Mouse (Mus musculus): ENCODE measurements around the gene Rsu1. TPM values are rescaled to one million over a fixed set of nuclear protein-coding genes. Genes with fewer than 3 reads are reported as not detected.

Rsu1 gene
- polyA plus RNA-seq, 1 experiment from 2014 or later = 81.1 TPM

DNA sequence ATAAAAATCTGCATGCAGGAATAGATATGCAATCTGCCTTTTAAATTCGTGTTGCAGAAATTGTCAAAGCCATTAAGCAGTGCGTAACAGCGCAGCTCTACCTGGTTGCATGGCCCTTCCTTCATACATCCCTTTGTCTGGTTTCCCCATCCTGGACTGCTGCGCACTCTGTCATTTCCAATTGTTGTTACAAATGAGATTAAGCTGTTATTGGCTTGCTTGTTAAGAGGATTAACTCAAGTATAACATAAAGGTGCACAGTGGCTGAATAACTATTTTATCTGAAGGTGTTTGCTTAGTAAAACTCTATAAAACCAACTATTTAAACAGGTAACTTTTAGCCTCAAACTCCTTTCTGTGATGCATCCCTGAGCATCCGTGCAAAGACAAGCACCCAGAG, 150.8 kb downstream of the Rsu1 start:
- ATAC-seq (ENCODE audit: low FRiP score) (no peak), DNase-seq (ENCODE audit: low spot score) (no peak)
- no peak overlapping the region for H3K27ac ChIP-seq (ENCODE audit: low read depth, low read length)
- H3K27me3 ChIP-seq (ENCODE audit: control insufficient read depth, insufficient read depth, low read length) = no peaks in the 10 kb centered on the region
- no peak overlapping the region for H3K9ac ChIP-seq (ENCODE audit: low read depth, low read length)
- no peaks in the 10 kb centered on the region for H3K9me3 ChIP-seq (ENCODE audit: control insufficient read depth, low read length)
- H3K36me3 ChIP-seq (ENCODE audit: control insufficient read depth, insufficient read depth, low read length) = no peaks in the 10 kb centered on the region
- 91% methylated on average over 5 of the region's 5 CpGs for WGBS
- no peak overlapping the region for H3K4me3 ChIP-seq (ENCODE audit: low read depth, low read length)
- no peak overlapping the region for H3K4me2 ChIP-seq (replicated peaks; ENCODE audit: low read depth, low read length)
- H3K4me1 ChIP-seq (replicated peaks; ENCODE audit: control insufficient read depth, insufficient read depth, low read length) = no peaks in the 10 kb centered on the region

GRCm38 (mm10) chr2:13117896-13118295, 153.3 kb downstream of the Rsu1 start:
- Histone ChIP-seq H3K4me3 (ENCODE audit: low read depth, low read length) (no peak overlapping the region), H3K4me2 (replicated peaks; ENCODE audit: low read depth, low read length) (no peak overlapping the region), H3K27ac (ENCODE audit: low read depth, low read length) (no peak overlapping the region), H3K36me3 (ENCODE audit: control insufficient read depth, insufficient read depth, low read length) (no peaks in the 10 kb centered on the region), H3K27me3 (ENCODE audit: control insufficient read depth, insufficient read depth, low read length) (no peaks in the 10 kb centered on the region), H3K4me1 (replicated peaks; ENCODE audit: control insufficient read depth, insufficient read depth, low read length) (no peaks in the 10 kb centered on the region), H3K9ac (ENCODE audit: low read depth, low read length) (no peak overlapping the region), H3K9me3 (ENCODE audit: control insufficient read depth, low read length) (no peaks in the 10 kb centered on the region)
- ATAC-seq (ENCODE audit: low FRiP score) (no peak), DNase-seq (ENCODE audit: low spot score) (no peak)
- 78% methylated on average over 4 of the region's 4 CpGs for WGBS

- Histone ChIP-seq H3K4me1 (replicated peaks; ENCODE audit: control insufficient read depth, insufficient read depth, low read length) (no peaks in the 10 kb centered on the region), H3K4me3 (ENCODE audit: low read depth, low read length) (no peak overlapping the region), H3K4me2 (replicated peaks; ENCODE audit: low read depth, low read length) (no peak overlapping the region), H3K27ac (ENCODE audit: low read depth, low read length) (no peak overlapping the region), H3K36me3 (ENCODE audit: control insufficient read depth, insufficient read depth, low read length) (no peaks in the 10 kb centered on the region), H3K9me3 (ENCODE audit: control insufficient read depth, low read length) (no peaks in the 10 kb centered on the region), H3K9ac (ENCODE audit: low read depth, low read length) (no peak overlapping the region), H3K27me3 (ENCODE audit: control insufficient read depth, insufficient read depth, low read length) (no peaks in the 10 kb centered on the region)
- no peak for DNase-seq (ENCODE audit: low spot score)
- WGBS = 11% methylated on average over 4 of the region's 4 CpGs
- ATAC-seq (ENCODE audit: low FRiP score) = no peak
These were observed 164.7 kb downstream of the Rsu1 start for GRCm38 (mm10) chr2:13106531-13106930.

DNA sequence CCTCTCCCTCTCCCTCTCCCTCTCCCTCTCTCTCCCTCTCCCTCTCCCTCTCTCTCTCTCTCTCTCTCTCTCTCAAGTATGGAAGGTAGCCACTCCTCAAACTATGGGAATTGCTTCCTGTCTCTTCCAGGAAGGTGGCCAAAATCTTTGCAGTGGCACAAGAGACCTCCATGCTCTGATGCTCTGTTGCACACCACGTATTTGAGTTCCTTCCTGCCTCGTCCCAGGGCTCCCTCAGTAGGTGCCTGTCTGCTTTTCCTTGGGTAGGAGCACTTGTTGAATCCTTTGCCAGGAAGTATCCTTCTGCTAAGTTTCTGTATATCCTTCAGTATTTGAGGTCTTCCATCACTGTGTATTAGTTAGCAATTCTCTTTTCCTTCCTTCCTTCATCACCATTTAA, 166.8 kb downstream of the Rsu1 start:
- no peaks in the 10 kb centered on the region for H3K4me1 ChIP-seq (replicated peaks; ENCODE audit: control insufficient read depth, insufficient read depth, low read length)
- H3K9ac ChIP-seq (ENCODE audit: low read depth, low read length) = no peak overlapping the region
- H3K27ac ChIP-seq (ENCODE audit: low read depth, low read length) = no peak overlapping the region
- no peaks in the 10 kb centered on the region for H3K36me3 ChIP-seq (ENCODE audit: control insufficient read depth, insufficient read depth, low read length)
- no peak overlapping the region for H3K4me3 ChIP-seq (ENCODE audit: low read depth, low read length)
- H3K9me3 ChIP-seq (ENCODE audit: control insufficient read depth, low read length) = no peaks in the 10 kb centered on the region
- 44% methylated on average over 2 of the region's 2 CpGs for WGBS
- ATAC-seq (ENCODE audit: low FRiP score) = no peak
- H3K4me2 ChIP-seq (replicated peaks; ENCODE audit: low read depth, low read length) = no peak overlapping the region
- no peaks in the 10 kb centered on the region for H3K27me3 ChIP-seq (ENCODE audit: control insufficient read depth, insufficient read depth, low read length)
- no peak for DNase-seq (ENCODE audit: low spot score)

GRCm38 (mm10) chr2:13103797-13104200, 167.4 kb downstream of the Rsu1 start:
- Histone ChIP-seq H3K27me3 (ENCODE audit: control insufficient read depth, insufficient read depth, low read length) (no peaks in the 10 kb centered on the region), H3K9me3 (ENCODE audit: control insufficient read depth, low read length) (no peaks in the 10 kb centered on the region), H3K9ac (ENCODE audit: low read depth, low read length) (no peak overlapping the region), H3K4me2 (replicated peaks; ENCODE audit: low read depth, low read length) (no peak overlapping the region), H3K4me1 (replicated peaks; ENCODE audit: control insufficient read depth, insufficient read depth, low read length) (no peaks in the 10 kb centered on the region), H3K27ac (ENCODE audit: low read depth, low read length) (no peak overlapping the region), H3K4me3 (ENCODE audit: low read depth, low read length) (no peak overlapping the region), H3K36me3 (ENCODE audit: control insufficient read depth, insufficient read depth, low read length) (no peaks in the 10 kb centered on the region)
- WGBS = 76% methylated on average over 7 of the region's 7 CpGs
- DNase-seq (ENCODE audit: low spot score) = no peak
- no peak for ATAC-seq (ENCODE audit: low FRiP score)

DNA sequence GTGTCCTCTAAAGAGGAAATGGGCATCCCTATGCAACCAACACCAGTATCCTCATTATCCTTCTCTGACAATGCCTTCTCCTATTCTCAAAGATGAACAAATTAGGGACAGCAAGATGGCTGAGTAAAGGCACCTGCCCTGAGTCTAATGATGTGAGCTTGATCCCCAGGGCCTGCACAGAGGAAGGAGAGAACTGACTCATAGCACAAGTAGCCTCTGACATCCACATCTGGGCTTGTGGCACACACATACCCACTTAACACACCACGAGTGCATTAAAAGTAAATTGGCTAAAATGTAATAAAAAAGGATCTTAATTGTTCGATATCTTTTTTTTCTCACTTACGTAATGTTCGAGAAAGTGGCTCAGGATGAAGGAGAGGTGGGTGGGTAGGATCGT, 177.2 kb downstream of the Rsu1 start:
- WGBS = 94% methylated on average over 5 of the region's 5 CpGs
- no peaks in the 10 kb centered on the region for H3K4me1 ChIP-seq (replicated peaks; ENCODE audit: control insufficient read depth, insufficient read depth, low read length)
- DNase-seq (ENCODE audit: low spot score) (no peak), ATAC-seq (ENCODE audit: low FRiP score) (no peak)
- H3K4me3 ChIP-seq (ENCODE audit: low read depth, low read length) = no peak overlapping the region
- no peaks in the 10 kb centered on the region for H3K27me3 ChIP-seq (ENCODE audit: control insufficient read depth, insufficient read depth, low read length)
- H3K9ac ChIP-seq (ENCODE audit: low read depth, low read length) = no peak overlapping the region
- no peak overlapping the region for H3K4me2 ChIP-seq (replicated peaks; ENCODE audit: low read depth, low read length)
- no peaks in the 10 kb centered on the region for H3K36me3 ChIP-seq (ENCODE audit: control insufficient read depth, insufficient read depth, low read length)
- H3K27ac ChIP-seq (ENCODE audit: low read depth, low read length) = no peak overlapping the region
- H3K9me3 ChIP-seq (ENCODE audit: control insufficient read depth, low read length) = no peaks in the 10 kb centered on the region

DNA sequence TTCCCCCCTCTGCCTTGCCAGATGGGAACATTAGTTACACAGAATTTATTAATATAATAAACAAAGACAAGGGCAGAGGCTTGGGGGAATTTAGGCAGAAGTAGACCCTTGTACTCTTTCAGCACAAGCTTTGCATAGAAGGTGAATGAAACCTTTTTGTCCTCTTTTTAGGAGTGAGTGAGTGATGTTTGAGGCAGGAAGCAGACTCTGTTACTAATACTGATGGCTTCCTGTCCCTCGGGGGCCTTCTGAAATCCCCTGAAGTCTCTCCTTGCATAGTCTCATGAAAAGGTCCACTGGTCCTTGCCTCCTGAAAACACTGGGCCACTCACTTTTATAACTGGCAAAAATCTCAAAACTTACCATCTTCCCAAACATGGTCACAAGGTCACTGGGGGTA, 177.6 kb downstream of the Rsu1 start:
- Histone ChIP-seq H3K4me1 (replicated peaks; ENCODE audit: control insufficient read depth, insufficient read depth, low read length) (no peaks in the 10 kb centered on the region), H3K9me3 (ENCODE audit: control insufficient read depth, low read length) (no peaks in the 10 kb centered on the region), H3K27ac (ENCODE audit: low read depth, low read length) (no peak overlapping the region), H3K27me3 (ENCODE audit: control insufficient read depth, insufficient read depth, low read length) (no peaks in the 10 kb centered on the region), H3K9ac (ENCODE audit: low read depth, low read length) (no peak overlapping the region), H3K36me3 (ENCODE audit: control insufficient read depth, insufficient read depth, low read length) (no peaks in the 10 kb centered on the region), H3K4me2 (replicated peaks; ENCODE audit: low read depth, low read length) (no peak overlapping the region), H3K4me3 (ENCODE audit: low read depth, low read length) (no peak overlapping the region)
- DNase-seq (ENCODE audit: low spot score) (no peak), ATAC-seq (ENCODE audit: low FRiP score) (no peak)
- WGBS = 90% methylated on average over 1 of the region's 1 CpGs

- Histone ChIP-seq H3K27me3 (ENCODE audit: control insufficient read depth, insufficient read depth, low read length) (no peaks in the 10 kb centered on the region), H3K27ac (ENCODE audit: low read depth, low read length) (no peak overlapping the region), H3K4me3 (ENCODE audit: low read depth, low read length) (no peak overlapping the region), H3K9ac (ENCODE audit: low read depth, low read length) (no peak overlapping the region), H3K9me3 (ENCODE audit: control insufficient read depth, low read length) (no peaks in the 10 kb centered on the region), H3K36me3 (ENCODE audit: control insufficient read depth, insufficient read depth, low read length) (no peaks in the 10 kb centered on the region), H3K4me1 (replicated peaks; ENCODE audit: control insufficient read depth, insufficient read depth, low read length) (no peaks in the 10 kb centered on the region), H3K4me2 (replicated peaks; ENCODE audit: low read depth, low read length) (no peak overlapping the region)
- 81% methylated on average over 5 of the region's 5 CpGs for WGBS
- DNase-seq (ENCODE audit: low spot score) = no peak
- no peak for ATAC-seq (ENCODE audit: low FRiP score)
These were observed 179.7 kb downstream of the Rsu1 start for GRCm38 (mm10) chr2:13091399-13092015.

DNA sequence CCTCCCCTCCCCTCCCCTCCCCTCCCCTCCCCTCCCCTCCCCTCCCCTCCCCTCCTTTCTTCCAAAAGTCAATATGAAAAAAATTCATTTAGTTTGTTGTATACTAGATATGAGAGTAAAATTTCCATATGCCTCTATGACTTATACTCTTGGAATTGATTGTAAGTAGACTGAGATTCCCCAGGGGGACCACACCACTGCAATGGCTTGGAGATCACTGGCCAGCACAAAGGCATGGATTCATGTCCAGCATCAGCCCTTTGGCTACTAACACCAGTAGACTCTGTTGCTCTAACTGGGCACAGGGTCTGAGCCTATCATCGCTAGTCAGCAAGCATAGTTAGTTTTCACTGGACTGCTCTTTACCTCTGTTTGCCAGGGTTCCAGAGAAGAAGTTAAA, 180.4 kb downstream of the Rsu1 start:
- no peaks in the 10 kb centered on the region for H3K27me3 ChIP-seq (ENCODE audit: control insufficient read depth, insufficient read depth, low read length)
- 97% methylated on average over 1 of the region's 1 CpGs for WGBS
- no peak for ATAC-seq (ENCODE audit: low FRiP score)

More for the DNA sequence above, 180.4 kb downstream of the Rsu1 start:
- H3K9me3 ChIP-seq (ENCODE audit: control insufficient read depth, low read length) = no peaks in the 10 kb centered on the region
- H3K4me2 ChIP-seq (replicated peaks; ENCODE audit: low read depth, low read length) = no peak overlapping the region
- H3K36me3 ChIP-seq (ENCODE audit: control insufficient read depth, insufficient read depth, low read length) = no peaks in the 10 kb centered on the region
- no peaks in the 10 kb centered on the region for H3K4me1 ChIP-seq (replicated peaks; ENCODE audit: control insufficient read depth, insufficient read depth, low read length)
- H3K9ac ChIP-seq (ENCODE audit: low read depth, low read length) = no peak overlapping the region
- DNase-seq (ENCODE audit: low spot score) = no peak
- H3K4me3 ChIP-seq (ENCODE audit: low read depth, low read length) = no peak overlapping the region
- no peak overlapping the region for H3K27ac ChIP-seq (ENCODE audit: low read depth, low read length)
